Mouse (Mus musculus) embryonic facial prominence, embryonic 13.5 days (tissue): ENCODE data around the gene Cyp2d11. TPM values are rescaled to one million over a fixed set of nuclear protein-coding genes. Genes with fewer than 3 reads are reported as not detected.
A peak's percentile ranks its signal among the peaks of the same experiment; 100 is the strongest.
"Not testable (repeated sequence)": the region's sequence is repeated elsewhere in the genome, so short reads cannot be mapped to it uniquely, and the experiment has no call there.

Experiments
- ATAC-seq: fragments of 200-750 bp; cut with Nextera tagmentation; 2 replicates; pipeline ENCODE4 v1.8.0; 2017; ENCODE audit warnings: low read depth; ENCODE audit not compliant: insufficient number of reproducible peaks, insufficient read depth, low FRiP score, low TSS enrichment
- H3K27ac ChIP-seq: fragments of 300-500 bp; sonication (generic); 2 replicates; pipeline ENCODE4 v1.5.1; 2015; ENCODE audit warnings: moderate library complexity, mild to moderate bottlenecking, inconsistent platforms
- H3K27me3 ChIP-seq: fragments of 300-500 bp; sonication (generic); 2 replicates; pipeline ENCODE4 v1.6.1; 2015; ENCODE audit warnings: mild to moderate bottlenecking, inconsistent platforms
- H3K36me3 ChIP-seq: fragments of 300-500 bp; sonication (generic); 2 replicates; pipeline ENCODE4 v1.6.1; 2015; ENCODE audit warnings: mild to moderate bottlenecking, inconsistent platforms
- H3K4me1 ChIP-seq: fragments of 300-500 bp; sonication (generic); 2 replicates; pipeline ENCODE4 v1.6.1; 2015; ENCODE audit warnings: inconsistent platforms
- H3K4me2 ChIP-seq: fragments of 300-500 bp; sonication (generic); 2 replicates; pipeline ENCODE4 v1.6.1; 2015; ENCODE audit warnings: moderate library complexity, mild to moderate bottlenecking, inconsistent platforms
- H3K4me3 ChIP-seq: fragments of 300-500 bp; sonication (generic); 2 replicates; pipeline ENCODE4 v1.5.1; 2015; ENCODE audit warnings: mild to moderate bottlenecking, inconsistent platforms
- H3K9ac ChIP-seq: fragments of 300-500 bp; sonication (generic); 2 replicates; pipeline ENCODE4 v1.6.1; 2015; ENCODE audit warnings: mild to moderate bottlenecking, inconsistent platforms
- H3K9me3 ChIP-seq: fragments of 300-500 bp; sonication (generic); 2 replicates; pipeline ENCODE4 v1.6.1; 2016; ENCODE audit warnings: inconsistent platforms
- WGBS: fragments of 180-500 bp; shearing (Covaris S2); methylation state at CpG from one replicate; pipeline ENCODE4 v1.1.7; 2015; ENCODE audit warnings: mixed read lengths; 5-methylcytosine and 5-hydroxymethylcytosine counted together
- polyA plus RNA-seq: library from polyadenylated mRNA; unstranded; fragments of >200 nt; fragmentation: Nextera tagmentation; extraction: Ambion mirVana; gene quantifications from 2 replicates; pipeline ENCODE4 v1.2.1, GENCODE M21; 2015

Gene Cyp2d11
- polyA plus RNA-seq, 1 experiment from 2014 or later = not detected

- Histone ChIP-seq H3K36me3 (no peaks in the 10 kb centered on the region), H3K9me3 (no peaks in the 10 kb centered on the region), H3K4me3 (no peak overlapping the region), H3K4me1 (no peaks in the 10 kb centered on the region), H3K27ac (no peak overlapping the region), H3K27me3 (no peaks in the 10 kb centered on the region), H3K4me2 (no peak overlapping the region), H3K9ac (no peak overlapping the region)
- 78% methylated on average over 4 of the region's 4 CpGs for WGBS
- ATAC-seq = no peak
These were observed 13.7 kb upstream of the Cyp2d11 start for GRCm38 (mm10) chr15:82407536-82407935.

- no peaks in the 10 kb centered on the region for H3K36me3 ChIP-seq
- no peak within 1 kb of the TSS for H3K27ac ChIP-seq
- no peak for ATAC-seq
- H3K4me2 ChIP-seq = no peak within 1 kb of the TSS
- no peaks in the 10 kb centered on the region for H3K27me3 ChIP-seq
- WGBS = 94% methylated on average over 6 of the region's 6 CpGs
- no peaks in the 10 kb centered on the region for H3K9me3 ChIP-seq
- no peaks in the 10 kb centered on the region for H3K4me1 ChIP-seq
- no peak within 1 kb of the TSS for H3K9ac ChIP-seq
- no peak within 1 kb of the TSS for H3K4me3 ChIP-seq
These were observed 13.2 kb upstream of the Cyp2d11 start, which contains the start of gene Cyp2d10 for GRCm38 (mm10) chr15:82406981-82407380. Cyp2d10 (minus strand) TSS chr15:82407195.

GRCm38 (mm10) chr15:82404163-82404562 lies 10.3 kb upstream of the Cyp2d11 start:
- Histone ChIP-seq H3K27me3 (no peaks in the 10 kb centered on the region), H3K4me3 (no peak overlapping the region), H3K27ac (no peak overlapping the region), H3K9me3 (no peaks in the 10 kb centered on the region), H3K9ac (no peak overlapping the region), H3K4me2 (no peak overlapping the region), H3K36me3 (no peaks in the 10 kb centered on the region), H3K4me1 (no peaks in the 10 kb centered on the region)
- WGBS = 85% methylated on average over 3 of the region's 3 CpGs
- no peak for ATAC-seq

GRCm38 (mm10) chr15:82403606-82404005 lies 9.8 kb upstream of the Cyp2d11 start:
- no peaks in the 10 kb centered on the region for H3K36me3 ChIP-seq
- no peaks in the 10 kb centered on the region for H3K27me3 ChIP-seq
- H3K9me3 ChIP-seq = no peaks in the 10 kb centered on the region
- H3K4me2 ChIP-seq = no peak overlapping the region
- ATAC-seq = no peak
- no peak overlapping the region for H3K4me3 ChIP-seq
- H3K9ac ChIP-seq = no peak overlapping the region
- no peaks in the 10 kb centered on the region for H3K4me1 ChIP-seq
- WGBS = 88% methylated on average over 9 of the region's 9 CpGs
- no peak overlapping the region for H3K27ac ChIP-seq

- Histone ChIP-seq H3K4me2 (no peak overlapping the region), H3K36me3 (no peaks in the 10 kb centered on the region), H3K27me3 (no peaks in the 10 kb centered on the region), H3K4me1 (no peaks in the 10 kb centered on the region), H3K9me3 (no peaks in the 10 kb centered on the region), H3K27ac (no peak overlapping the region), H3K4me3 (no peak overlapping the region), H3K9ac (no peak overlapping the region)
- no peak for ATAC-seq
- 78% methylated on average over 6 of the region's 6 CpGs for WGBS
These were observed 8.9 kb upstream of the Cyp2d11 start for GRCm38 (mm10) chr15:82402741-82403140.

- H3K27me3 ChIP-seq = no peaks in the 10 kb centered on the region
- no peaks in the 10 kb centered on the region for H3K9me3 ChIP-seq
These were observed 8.3 kb upstream of the Cyp2d11 start for GRCm38 (mm10) chr15:82402106-82402505.

GRCm38 (mm10) chr15:82401516-82401915 lies 7.7 kb upstream of the Cyp2d11 start:
- H3K27ac ChIP-seq = no peak overlapping the region
- H3K4me2 ChIP-seq = no peak overlapping the region
- H3K27me3 ChIP-seq = no peaks in the 10 kb centered on the region
- 40% methylated on average over 2 of the region's 2 CpGs for WGBS
- ATAC-seq = no peak
- no peak overlapping the region for H3K9ac ChIP-seq
- no peaks in the 10 kb centered on the region for H3K9me3 ChIP-seq
- no peaks in the 10 kb centered on the region for H3K36me3 ChIP-seq
- no peak overlapping the region for H3K4me3 ChIP-seq
- H3K4me1 ChIP-seq = no peaks in the 10 kb centered on the region

More at GRCm38 (mm10) chr15:82402106-82402505, 8.3 kb upstream of the Cyp2d11 start:
- H3K27ac ChIP-seq = no peak overlapping the region
- no peak overlapping the region for H3K4me2 ChIP-seq
- H3K4me1 ChIP-seq = no peaks in the 10 kb centered on the region
- ATAC-seq = no peak
- H3K36me3 ChIP-seq = no peaks in the 10 kb centered on the region
- H3K9ac ChIP-seq = no peak overlapping the region
- H3K4me3 ChIP-seq = no peak overlapping the region

- H3K9ac ChIP-seq, H3K4me2 ChIP-seq, H3K27me3 ChIP-seq, H3K4me1 ChIP-seq, H3K9me3 ChIP-seq, H3K27ac ChIP-seq, H3K36me3 ChIP-seq, ATAC-seq, H3K4me3 ChIP-seq: not testable (repeated sequence)
- 87% methylated on average over 3 of the region's 3 CpGs for WGBS
These were observed 2.1 kb upstream of the Cyp2d11 start for GRCm38 (mm10) chr15:82395955-82396354.

GRCm38 (mm10) chr15:82389916-82390315 lies 3.9 kb downstream of the Cyp2d11 start:
- H3K27me3 ChIP-seq, H3K27ac ChIP-seq, ATAC-seq, H3K4me3 ChIP-seq, H3K4me2 ChIP-seq, H3K4me1 ChIP-seq, H3K36me3 ChIP-seq, H3K9me3 ChIP-seq, H3K9ac ChIP-seq: not testable (repeated sequence)
- WGBS = 84% methylated on average over 10 of the region's 10 CpGs

GRCm38 (mm10) chr15:82385729-82386128 lies 8.1 kb downstream of the Cyp2d11 start:
- peaks cover 4% of the 10 kb centered on the region for H3K4me1 ChIP-seq
- H3K4me3 ChIP-seq = no peak overlapping the region
- H3K4me2 ChIP-seq = no peak overlapping the region
- no peaks in the 10 kb centered on the region for H3K36me3 ChIP-seq
- WGBS = 89% methylated on average over 2 of the region's 2 CpGs
- no peak for ATAC-seq
- H3K27ac ChIP-seq = no peak overlapping the region
- H3K27me3 ChIP-seq = no peaks in the 10 kb centered on the region
- no peaks in the 10 kb centered on the region for H3K9me3 ChIP-seq
- H3K9ac ChIP-seq = no peak overlapping the region

GRCm38 (mm10) chr15:82382441-82382840 lies 11.4 kb downstream of the Cyp2d11 start:
- no peaks in the 10 kb centered on the region for H3K9me3 ChIP-seq
- H3K9ac ChIP-seq = no peak overlapping the region
- no peak overlapping the region for H3K27ac ChIP-seq
- H3K4me2 ChIP-seq = no peak overlapping the region
- 82% methylated on average over 2 of the region's 2 CpGs for WGBS
- no peak for ATAC-seq
- no peak overlapping the region for H3K4me3 ChIP-seq
- no peaks in the 10 kb centered on the region for H3K27me3 ChIP-seq
- H3K36me3 ChIP-seq = no peaks in the 10 kb centered on the region
- peaks cover 27% of the 10 kb centered on the region for H3K4me1 ChIP-seq

- no peak for ATAC-seq
- H3K27me3 ChIP-seq = no peaks in the 10 kb centered on the region
- WGBS = 33% methylated on average over 7 of the region's 7 CpGs
- H3K9ac ChIP-seq = peak overlapping the region; percentile 61; the same call in 1 of the 2 replicates
- H3K36me3 ChIP-seq = no peaks in the 10 kb centered on the region
- peak overlapping the region; percentile 56 for H3K4me3 ChIP-seq
- H3K4me1 ChIP-seq = peaks cover 34% of the 10 kb centered on the region
- H3K27ac ChIP-seq = peak overlapping the region; percentile 19; the same call in 1 of the 2 replicates
- no peaks in the 10 kb centered on the region for H3K9me3 ChIP-seq
- peak overlapping the region; percentile 69 for H3K4me2 ChIP-seq
These were observed 13.1 kb downstream of the Cyp2d11 start for GRCm38 (mm10) chr15:82380714-82381062.
